Comparison of ENCODE assay signal across 8 mouse cellular contexts in genomic region chr13:55190121-55190868, GRCm38 (mm10). TPM values are rescaled to one million over a fixed set of nuclear protein-coding genes. Genes with fewer than 3 reads are reported as not detected.
DNase-seq lines count a peak whose midpoint lies in the region; ATAC-seq and TF ChIP-seq lines count a peak whose summit lies in the region.

No protein-coding gene starts in this region.

- peak overlapping the region; percentile 84 for H3K9ac ChIP-seq in CH12.LX (ENCODE audit: insufficient read depth, low read depth)
- peak overlapping the region; percentile 63 for H3K9ac ChIP-seq in heart, embryonic 15.5 days
- H3K9ac ChIP-seq in liver, embryonic 16.5 days (ENCODE audit: low read depth, low read length): peak overlapping the region; percentile 71
- H3K9ac ChIP-seq in neural tube, embryonic 13.5 days: peak overlapping the region; percentile 84

- peak; percentile 94 for DNase-seq in CH12.LX (ENCODE audit: extremely low read depth)
- DNase-seq in c-Kit-positive CD71-negative TER-119-negative erythroid progenitor cells, embryonic 14.5 days (ENCODE audit: low read depth): peak; percentile 85
- peak; percentile 97 for DNase-seq in forebrain, embryonic 10.5 days (ENCODE audit: extremely low spot score, low spot score)
- peak; percentile 96 to 99 for DNase-seq in kidney, postnatal 25 days

- WGBS in forebrain, embryonic 10.5 days: 2% methylated on average over 34 of the region's 34 CpGs
- WGBS in heart, embryonic 15.5 days: 3% methylated on average over 34 of the region's 34 CpGs
- 1% methylated on average over 34 of the region's 34 CpGs for WGBS in liver, embryonic 16.5 days (ENCODE audit: insufficient replicate concordance)
- 2% methylated on average over 34 of the region's 34 CpGs for WGBS in neural tube, embryonic 13.5 days

- peaks cover 5% of the 10 kb centered on the region for H3K9me3 ChIP-seq in CH12.LX (replicated peaks; ENCODE audit: low read length)
- no peaks in the 10 kb centered on the region for H3K9me3 ChIP-seq in forebrain, embryonic 10.5 days
- H3K9me3 ChIP-seq in heart, embryonic 15.5 days (replicated peaks): no peaks in the 10 kb centered on the region
- no peaks in the 10 kb centered on the region for H3K9me3 ChIP-seq in liver, embryonic 16.5 days (replicated peaks; ENCODE audit: control insufficient read depth, low read length)
- H3K9me3 ChIP-seq in neural tube, embryonic 13.5 days: no peaks in the 10 kb centered on the region

- peak overlapping the region; percentile 65 to 84 (median 75) for H3K4me3 ChIP-seq in CH12.LX (replicated peaks in 1 of 3; ENCODE audit: low read depth in 2 of 3, low read length in 2 of 3, poor library complexity in 1 of 3)
- peak overlapping the region; percentile 49 for H3K4me3 ChIP-seq in forebrain, embryonic 10.5 days
- H3K4me3 ChIP-seq in heart, embryonic 15.5 days: peak overlapping the region; percentile 57
- peak overlapping the region; percentile 70 for H3K4me3 ChIP-seq in liver, embryonic 16.5 days (ENCODE audit: low read depth, low read length)
- peak overlapping the region; percentile 47 for H3K4me3 ChIP-seq in neural tube, embryonic 13.5 days
- peak overlapping the region; percentile 79 for H3K4me3 ChIP-seq in testis, adult 2 months (ENCODE audit: control insufficient read depth, low read depth, low read length)

- peak overlapping the region; percentile 87 for H3K4me2 ChIP-seq in CH12.LX (ENCODE audit: insufficient read depth, low read depth, poor library complexity, severe bottlenecking)
- peak overlapping the region; percentile 88 for H3K4me2 ChIP-seq in heart, embryonic 15.5 days
- H3K4me2 ChIP-seq in liver, embryonic 16.5 days (ENCODE audit: low read depth, low read length): peak overlapping the region; percentile 98
- H3K4me2 ChIP-seq in neural tube, embryonic 13.5 days: peak overlapping the region; percentile 82

- no peaks in the 10 kb centered on the region for H3K27me3 ChIP-seq in CH12.LX (replicated peaks)
- H3K27me3 ChIP-seq in forebrain, embryonic 10.5 days (ENCODE audit: poor library complexity, severe bottlenecking): no peaks in the 10 kb centered on the region
- H3K27me3 ChIP-seq in heart, embryonic 15.5 days: no peaks in the 10 kb centered on the region
- H3K27me3 ChIP-seq in liver, embryonic 16.5 days (ENCODE audit: control insufficient read depth, insufficient read depth, low read depth, low read length): no peaks in the 10 kb centered on the region
- H3K27me3 ChIP-seq in neural tube, embryonic 13.5 days: no peaks in the 10 kb centered on the region
- H3K27me3 ChIP-seq in testis, adult 2 months (ENCODE audit: control insufficient read depth, insufficient read depth, low read length): no peaks in the 10 kb centered on the region; the same call in 1 of the 2 replicates

- in situ Hi-C loops in CH12.LX (cut with MboI; ENCODE audit: low pct_ligation_motif_present, low pct_unique_long_range_greater_than_20kb, low sequenced_read_pairs): no loop called here

- TF ChIP-seq CTCF in CH12.LX (conservative IDR thresholded peaks at IDR 0.05 in 1 of 2, IDR thresholded peaks at IDR 0.05 in 1 of 2; ENCODE audit: low read depth in 2 of 2, low read length in 2 of 2): peak in 1 of 2 experiments; percentile 62; a peak in 2 of 4 replicates
- TF ChIP-seq CTCF in testis, adult 2 months (IDR thresholded peaks at IDR 0.05; ENCODE audit: control insufficient read depth, insufficient read depth, insufficient replicate concordance, low read depth, low read length): peak; percentile 57; the same call in 1 of the 2 replicates

- H3K27ac ChIP-seq in CH12.LX (ENCODE audit: insufficient read depth, low read depth): peak overlapping the region; percentile 32; the same call in 1 of the 2 replicates
- H3K27ac ChIP-seq in forebrain, embryonic 10.5 days: peak overlapping the region; percentile 96
- H3K27ac ChIP-seq in heart, embryonic 15.5 days: peak overlapping the region; percentile 86
- H3K27ac ChIP-seq in liver, embryonic 16.5 days (ENCODE audit: low read length): peak overlapping the region; percentile 90
- peak overlapping the region; percentile 97 for H3K27ac ChIP-seq in neural tube, embryonic 13.5 days (replicated peaks)
- H3K27ac ChIP-seq in testis, adult 2 months (ENCODE audit: control insufficient read depth, insufficient read depth, low read depth, low read length): peak overlapping the region; percentile 78

- H3K79me2 ChIP-seq in CH12.LX (replicated peaks; ENCODE audit: control insufficient read depth, extremely low read depth, insufficient read depth, poor library complexity, severe bottlenecking): no peaks in the 10 kb centered on the region

- dilution Hi-C loops in CH12.LX (cut with MboI; ENCODE audit: extremely low pct_ligation_motif_present, extremely low pct_unique_long_range_greater_than_20kb, low sequenced_read_pairs): no loop called here

- TF ChIP-seq EP300 in CH12.LX (IDR thresholded peaks at IDR 0.05; ENCODE audit: low read length): no peak

- peak; percentile 99 for ATAC-seq in heart, embryonic 15.5 days (replicated peaks; ENCODE audit: insufficient number of reproducible peaks, insufficient read depth, low FRiP score, low read depth)
- peak; percentile 99 for ATAC-seq in liver, embryonic 16.5 days (ENCODE audit: low read depth)
- peak; percentile 99 for ATAC-seq in neural tube, embryonic 13.5 days (ENCODE audit: low read depth)

- TF ChIP-seq RAD21 in CH12.LX (IDR thresholded peaks at IDR 0.05; ENCODE audit: low read depth, low read length): peak; percentile 30

- peaks cover 0 to 10% of the 10 kb centered on the region in 2 experiments; a peak in 1 of 4 replicates for H3K4me1 ChIP-seq in CH12.LX (ENCODE audit: control insufficient read depth in 1 of 2, insufficient read depth in 2 of 2)
- peaks cover 21% of the 10 kb centered on the region for H3K4me1 ChIP-seq in forebrain, embryonic 10.5 days
- peaks cover 15% of the 10 kb centered on the region for H3K4me1 ChIP-seq in heart, embryonic 15.5 days (replicated peaks)
- H3K4me1 ChIP-seq in liver, embryonic 16.5 days (ENCODE audit: control insufficient read depth, low read depth, low read length): peaks cover 17% of the 10 kb centered on the region
- peaks cover 17% of the 10 kb centered on the region for H3K4me1 ChIP-seq in neural tube, embryonic 13.5 days (replicated peaks)
- H3K4me1 ChIP-seq in testis, adult 2 months (ENCODE audit: control insufficient read depth, insufficient read depth, low read length): peaks cover 13% of the 10 kb centered on the region

- TF ChIP-seq POLR2A in CH12.LX (IDR thresholded peaks at IDR 0.05; ENCODE audit: low read depth, low read length): peak; percentile 86
- peak; percentile 52; the same call in 1 of the 2 replicates for TF ChIP-seq POLR2A in testis, adult 2 months (IDR thresholded peaks at IDR 0.05; ENCODE audit: control insufficient read depth, low read depth, low read length)

- H3K36me3 ChIP-seq in CH12.LX (replicated peaks in 1 of 2; ENCODE audit: control insufficient read depth in 1 of 2, insufficient read depth in 1 of 2, low read length in 1 of 2): peaks cover 0 to 5% of the 10 kb centered on the region in 2 experiments
- H3K36me3 ChIP-seq in forebrain, embryonic 10.5 days (replicated peaks): no peaks in the 10 kb centered on the region
- no peaks in the 10 kb centered on the region for H3K36me3 ChIP-seq in heart, embryonic 15.5 days
- no peaks in the 10 kb centered on the region for H3K36me3 ChIP-seq in liver, embryonic 16.5 days (ENCODE audit: control insufficient read depth, insufficient read depth)
- H3K36me3 ChIP-seq in neural tube, embryonic 13.5 days: no peaks in the 10 kb centered on the region
- H3K36me3 ChIP-seq in testis, adult 2 months (ENCODE audit: control insufficient read depth, insufficient read depth, low read length): no peaks in the 10 kb centered on the region

TF ChIP-seq in CH12.LX, 34 proteins besides CTCF, POLR2A, EP300 and RAD21 (continues in another document):
- TF ChIP-seq RCOR1 (conservative IDR thresholded peaks at IDR 0.05; ENCODE audit: low read depth, low read length) (no peak), MXI1 (IDR thresholded peaks at IDR 0.05; ENCODE audit: low read depth, low read length) (peak; percentile 99), MAX (IDR thresholded peaks at IDR 0.05; ENCODE audit: low read length) (peak; percentile 99), KAT2A (IDR thresholded peaks at IDR 0.05; ENCODE audit: insufficient replicate concordance, low read length) (no peak), BHLHE40 (IDR thresholded peaks at IDR 0.05; ENCODE audit: low read depth, low read length) (0 out of 2 replicates have a peak, but pooled peaks have one; percentile 21), MYC (IDR thresholded peaks at IDR 0.05; ENCODE audit: low read depth, low read length) (peak; percentile 99)

RNA-seq across cellular contexts. Expression of gene Nsd1, which starts 19.3 kb away (rescaled TPM):
- 13.8 and 14.6 TPM in 2 replicates for total RNA-seq in CH12.LX (2012; rRNA removed)
- 11.2 and 11.8 TPM in 2 replicates for total RNA-seq in CH12.LX (2014; rRNA removed)
- 12.6 and 13.0 TPM in 2 replicates for polyA plus RNA-seq in CH12.LX (2012; ENCODE audit: insufficient read length, low read depth)
- 66.8 and 70.1 TPM in 2 replicates for polyA plus RNA-seq in forebrain, embryonic 10.5 days (2016; fragmentation: Nextera tagmentation; extraction: Ambion mirVana)
- polyA plus RNA-seq in heart, embryonic 15.5 days (2015; fragmentation: Nextera tagmentation; extraction: Ambion mirVana): 41.5 and 42.5 TPM in 2 replicates
- polyA plus RNA-seq in liver, embryonic 16.5 days (2015; fragmentation: Nextera tagmentation; extraction: Ambion mirVana): 12.2 and 13.0 TPM in 2 replicates
- polyA plus RNA-seq in neural tube, embryonic 13.5 days (2015; fragmentation: Nextera tagmentation; extraction: Ambion mirVana): 58.1 and 62.2 TPM in 2 replicates
- polyA plus RNA-seq in testis, adult 2 months (2012; rRNA removed): 9.0 and 9.5 TPM in 2 replicates

RNA-seq across cellular contexts. Expression of gene Fgfr4, which starts 37.9 kb away (rescaled TPM):
- total RNA-seq in CH12.LX (2012; rRNA removed) (not detected in 2 replicates), CH12.LX (2014; rRNA removed) (not detected in 2 replicates)
- not detected in 2 replicates for polyA plus RNA-seq in CH12.LX (2012; ENCODE audit: insufficient read length, low read depth)
- 0.16 and 0.30 TPM in 2 replicates for polyA plus RNA-seq in forebrain, embryonic 10.5 days (2016; fragmentation: Nextera tagmentation; extraction: Ambion mirVana)
- 0.72 and 2.0 TPM in 2 replicates for polyA plus RNA-seq in heart, embryonic 15.5 days (2015; fragmentation: Nextera tagmentation; extraction: Ambion mirVana)
- polyA plus RNA-seq in liver, embryonic 16.5 days (2015; fragmentation: Nextera tagmentation; extraction: Ambion mirVana): 6.1 and 6.9 TPM in 2 replicates
- 1.1 and 1.9 TPM in 2 replicates for polyA plus RNA-seq in neural tube, embryonic 13.5 days (2015; fragmentation: Nextera tagmentation; extraction: Ambion mirVana)
- polyA plus RNA-seq in testis, adult 2 months (2012; rRNA removed): 2.9 and 3.0 TPM in 2 replicates

RNA-seq across cellular contexts. Expression of gene Gm17617, which starts 56.9 kb away (rescaled TPM):
- total RNA-seq in CH12.LX (2012; rRNA removed) (not detected in 2 replicates), CH12.LX (2014; rRNA removed) (not detected in 2 replicates)
- not detected in 2 replicates for polyA plus RNA-seq in CH12.LX (2012; ENCODE audit: insufficient read length, low read depth)
- polyA plus RNA-seq in forebrain, embryonic 10.5 days (2016; fragmentation: Nextera tagmentation; extraction: Ambion mirVana): not detected in 2 replicates
- polyA plus RNA-seq in heart, embryonic 15.5 days (2015; fragmentation: Nextera tagmentation; extraction: Ambion mirVana): not detected in 2 replicates
- polyA plus RNA-seq in liver, embryonic 16.5 days (2015; fragmentation: Nextera tagmentation; extraction: Ambion mirVana): not detected in 2 replicates
- polyA plus RNA-seq in neural tube, embryonic 13.5 days (2015; fragmentation: Nextera tagmentation; extraction: Ambion mirVana): not detected in 2 replicates
- polyA plus RNA-seq in testis, adult 2 months (2012; rRNA removed): not detected in 2 replicates

Comparison
In these comparisons a context has a peak if more than half of its experiments do, and no peak if none do; other contexts are left out.
1. Peak in every context shown above with its lines: DNase-seq, ATAC-seq, H3K4me3 ChIP-seq and H3K27ac ChIP-seq.
2. H3K27ac ChIP-seq: peak in every context shown above with its lines; median percentile 97 in neural tube, embryonic 13.5 days; 96 in forebrain, embryonic 10.5 days; 90 in liver, embryonic 16.5 days; 86 in heart, embryonic 15.5 days; 78 in testis, adult 2 months; 32 in CH12.LX.